Mouse (Mus musculus): ENCODE data around the gene Rhbdl1. TPM values are rescaled to one million over a fixed set of nuclear protein-coding genes. Genes with fewer than 3 reads are reported as not detected.

The Rhbdl1 gene
- polyA plus RNA-seq (2011; ENCODE audit: insufficient read depth, insufficient read length, low read depth, missing spikeins) = not detected in 2 replicates

DNA sequence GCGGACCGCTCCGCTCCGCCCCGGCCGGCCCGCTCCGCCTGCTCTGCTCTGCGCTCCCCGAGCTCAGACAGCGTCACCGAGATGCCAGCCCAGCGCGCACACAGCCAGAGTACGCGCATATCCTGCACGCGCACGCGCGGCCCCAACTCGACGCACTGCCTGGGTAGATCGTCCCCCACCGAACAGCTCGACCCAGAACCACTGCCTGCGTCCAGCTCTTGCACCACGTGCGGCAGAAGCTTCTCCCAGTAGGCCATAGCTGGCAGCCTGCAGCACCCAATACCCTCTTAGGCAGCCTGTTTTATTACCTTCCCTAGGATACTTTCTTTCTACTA, at the start of gene Rhbdl1:
Gene Rhbdl1, minus strand, starts transcription at position 220 of the 335 bp plus-strand sequence.
- Histone ChIP-seq H3K27me3 (ENCODE audit: control insufficient read depth, insufficient read depth, low read length, poor library complexity, severe bottlenecking) (no peaks in the 10 kb centered on the region), H3K4me3 (ENCODE audit: low read depth, low read length) (peak within 1 kb of the TSS; percentile 21), H3K27ac (ENCODE audit: insufficient read depth, low read length) (no peak within 1 kb of the TSS), H3K9me3 (replicated peaks; ENCODE audit: control insufficient read depth, insufficient read depth, low read length, poor library complexity, severe bottlenecking) (no peaks in the 10 kb centered on the region), H3K4me1 (ENCODE audit: control insufficient read depth, insufficient read depth, low read length) (peaks cover 4% of the 10 kb centered on the region), H3K9ac (ENCODE audit: low read depth, poor library complexity, severe bottlenecking) (peak within 1 kb of the TSS; percentile 23; the same call in 1 of the 2 replicates), H3K36me3 (ENCODE audit: control insufficient read depth, insufficient read depth, low read length, poor library complexity, severe bottlenecking) (peaks cover 20% of the 10 kb centered on the region)
- TF ChIP-seq POLR2A (IDR thresholded peaks at IDR 0.05; ENCODE audit: insufficient read depth, low read length) (no peak), CTCF (IDR thresholded peaks at IDR 0.05; ENCODE audit: low read depth, low read length) (no peak), EP300 (IDR thresholded peaks at IDR 0.05; ENCODE audit: insufficient read depth, low read depth, low read length) (no peak)

DNA sequence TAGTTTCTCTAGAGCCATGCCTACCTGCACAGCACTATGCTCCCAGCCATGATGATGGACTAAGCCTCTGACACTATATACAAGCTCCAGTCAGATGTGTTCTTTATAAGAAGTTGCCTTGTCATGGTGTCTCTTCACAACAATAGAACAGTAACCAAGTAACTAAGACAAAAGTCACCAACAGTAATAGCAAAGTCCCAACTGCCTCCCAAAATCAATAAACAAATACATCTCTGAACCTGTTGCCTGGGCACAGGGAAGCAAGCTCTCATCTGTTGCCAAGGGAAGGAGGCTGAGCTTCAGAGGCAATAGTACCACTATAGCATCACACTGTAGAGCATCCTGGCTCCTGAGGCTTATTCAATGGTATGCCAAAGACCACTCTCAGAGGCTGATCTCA, 49.7 kb upstream of the Rhbdl1 start:
- Histone ChIP-seq H3K4me1 (ENCODE audit: control insufficient read depth, insufficient read depth, low read length) (peaks cover under 1% of the 10 kb centered on the region), H3K4me3 (ENCODE audit: low read depth, low read length) (no peak overlapping the region), H3K27me3 (ENCODE audit: control insufficient read depth, insufficient read depth, low read length, poor library complexity, severe bottlenecking) (no peaks in the 10 kb centered on the region), H3K27ac (ENCODE audit: insufficient read depth, low read length) (no peak overlapping the region), H3K9me3 (replicated peaks; ENCODE audit: control insufficient read depth, insufficient read depth, low read length, poor library complexity, severe bottlenecking) (no peaks in the 10 kb centered on the region), H3K36me3 (ENCODE audit: control insufficient read depth, insufficient read depth, low read length, poor library complexity, severe bottlenecking) (peaks cover 8% of the 10 kb centered on the region), H3K9ac (ENCODE audit: low read depth, poor library complexity, severe bottlenecking) (no peak overlapping the region)
- TF ChIP-seq EP300 (IDR thresholded peaks at IDR 0.05; ENCODE audit: insufficient read depth, low read depth, low read length) (no peak), POLR2A (IDR thresholded peaks at IDR 0.05; ENCODE audit: insufficient read depth, low read length) (no peak), CTCF (IDR thresholded peaks at IDR 0.05; ENCODE audit: low read depth, low read length) (no peak)

DNA sequence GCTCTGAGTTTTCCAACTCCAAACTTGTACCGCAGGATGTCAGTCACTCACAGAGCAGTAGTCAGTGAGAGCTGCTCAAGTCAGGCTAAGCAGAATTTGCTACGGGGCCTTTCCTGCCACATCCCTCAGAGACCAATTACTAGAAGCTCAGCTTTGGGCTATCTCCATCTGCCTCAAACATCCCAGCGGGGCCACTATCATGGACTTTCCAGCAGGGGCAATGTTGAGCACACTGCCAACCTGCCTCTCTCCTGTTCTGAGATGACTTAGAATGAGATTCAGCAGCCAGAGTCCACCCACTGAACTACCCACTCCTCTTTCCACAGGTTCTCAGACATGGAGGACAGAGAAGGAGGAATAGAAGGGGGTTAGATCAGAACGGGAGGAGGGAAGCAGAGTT, 48.5 kb upstream of the Rhbdl1 start:
- peaks cover 7% of the 10 kb centered on the region for H3K4me1 ChIP-seq (ENCODE audit: control insufficient read depth, insufficient read depth, low read length)
- no peak overlapping the region for H3K4me3 ChIP-seq (ENCODE audit: low read depth, low read length)
- H3K9ac ChIP-seq (ENCODE audit: low read depth, poor library complexity, severe bottlenecking) = no peak overlapping the region
- peaks cover 8% of the 10 kb centered on the region for H3K36me3 ChIP-seq (ENCODE audit: control insufficient read depth, insufficient read depth, low read length, poor library complexity, severe bottlenecking)
- no peak overlapping the region for H3K27ac ChIP-seq (ENCODE audit: insufficient read depth, low read length)
- no peaks in the 10 kb centered on the region for H3K27me3 ChIP-seq (ENCODE audit: control insufficient read depth, insufficient read depth, low read length, poor library complexity, severe bottlenecking)
- no peak for TF ChIP-seq POLR2A (IDR thresholded peaks at IDR 0.05; ENCODE audit: insufficient read depth, low read length)
- TF ChIP-seq CTCF (IDR thresholded peaks at IDR 0.05; ENCODE audit: low read depth, low read length) = peak; percentile 46
- no peaks in the 10 kb centered on the region for H3K9me3 ChIP-seq (replicated peaks; ENCODE audit: control insufficient read depth, insufficient read depth, low read length, poor library complexity, severe bottlenecking)

DNA sequence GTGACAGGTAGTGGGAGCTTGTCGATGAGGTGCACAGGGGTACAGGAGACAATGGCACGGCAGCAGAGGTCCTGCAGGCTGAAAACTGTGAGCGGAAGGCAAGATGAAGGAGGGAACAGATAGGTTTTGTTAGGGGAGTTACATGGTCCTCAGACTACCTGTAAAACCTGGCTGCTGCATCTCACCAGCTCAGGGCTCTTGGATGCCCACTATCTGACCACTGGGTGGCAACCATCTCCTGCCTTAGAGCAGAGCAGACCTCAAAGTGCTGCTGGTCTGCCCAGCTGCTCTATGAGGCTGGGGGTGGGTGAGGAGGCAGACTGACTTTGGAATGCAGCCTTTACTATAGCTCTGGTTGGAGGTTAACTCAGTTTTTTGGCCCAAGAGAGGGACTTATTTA, 46.7 kb upstream of the Rhbdl1 start:
- Histone ChIP-seq H3K36me3 (ENCODE audit: control insufficient read depth, insufficient read depth, low read length, poor library complexity, severe bottlenecking) (peaks cover 5% of the 10 kb centered on the region; the same call in 1 of the 2 replicates), H3K4me3 (ENCODE audit: low read depth, low read length) (no peak overlapping the region), H3K9ac (ENCODE audit: low read depth, poor library complexity, severe bottlenecking) (no peak overlapping the region), H3K27me3 (ENCODE audit: control insufficient read depth, insufficient read depth, low read length, poor library complexity, severe bottlenecking) (no peaks in the 10 kb centered on the region), H3K9me3 (replicated peaks; ENCODE audit: control insufficient read depth, insufficient read depth, low read length, poor library complexity, severe bottlenecking) (no peaks in the 10 kb centered on the region), H3K4me1 (ENCODE audit: control insufficient read depth, insufficient read depth, low read length) (peaks cover 7% of the 10 kb centered on the region), H3K27ac (ENCODE audit: insufficient read depth, low read length) (no peak overlapping the region)
- no peak for TF ChIP-seq POLR2A (IDR thresholded peaks at IDR 0.05; ENCODE audit: insufficient read depth, low read length)
- TF ChIP-seq EP300 (IDR thresholded peaks at IDR 0.05; ENCODE audit: insufficient read depth, low read depth, low read length) = no peak
- no peak for TF ChIP-seq CTCF (IDR thresholded peaks at IDR 0.05; ENCODE audit: low read depth, low read length)

DNA sequence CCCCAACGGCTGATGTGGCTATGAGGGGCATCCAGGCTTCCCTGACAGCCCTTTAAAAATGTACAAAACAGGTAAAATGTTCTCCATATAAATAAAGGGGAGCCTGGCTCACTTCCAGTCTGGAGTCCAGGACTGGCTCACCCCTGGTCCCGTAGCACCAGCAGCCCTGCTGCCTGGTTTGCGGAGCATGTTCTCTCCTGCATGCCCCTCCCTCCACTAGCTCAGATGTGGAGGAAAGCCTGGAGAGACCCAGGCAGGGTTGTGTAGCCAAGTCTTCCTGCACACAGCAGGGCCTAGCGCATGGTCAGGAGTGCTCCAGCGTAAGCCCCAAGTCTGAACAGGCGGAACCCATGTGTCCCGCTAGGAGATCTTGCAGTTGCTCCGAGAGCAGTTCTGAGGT, 46.2 kb upstream of the Rhbdl1 start:
- peaks cover 5% of the 10 kb centered on the region; the same call in 1 of the 2 replicates for H3K36me3 ChIP-seq (ENCODE audit: control insufficient read depth, insufficient read depth, low read length, poor library complexity, severe bottlenecking)
- H3K9ac ChIP-seq (ENCODE audit: low read depth, poor library complexity, severe bottlenecking) = no peak overlapping the region
- H3K27me3 ChIP-seq (ENCODE audit: control insufficient read depth, insufficient read depth, low read length, poor library complexity, severe bottlenecking) = no peaks in the 10 kb centered on the region
- H3K4me3 ChIP-seq (ENCODE audit: low read depth, low read length) = no peak overlapping the region
- TF ChIP-seq CTCF (IDR thresholded peaks at IDR 0.05; ENCODE audit: low read depth, low read length) (no peak), EP300 (IDR thresholded peaks at IDR 0.05; ENCODE audit: insufficient read depth, low read depth, low read length) (no peak), POLR2A (IDR thresholded peaks at IDR 0.05; ENCODE audit: insufficient read depth, low read length) (no peak)
- H3K27ac ChIP-seq (ENCODE audit: insufficient read depth, low read length) = no peak overlapping the region
- no peaks in the 10 kb centered on the region for H3K9me3 ChIP-seq (replicated peaks; ENCODE audit: control insufficient read depth, insufficient read depth, low read length, poor library complexity, severe bottlenecking)
- H3K4me1 ChIP-seq (ENCODE audit: control insufficient read depth, insufficient read depth, low read length) = peaks cover 7% of the 10 kb centered on the region

DNA sequence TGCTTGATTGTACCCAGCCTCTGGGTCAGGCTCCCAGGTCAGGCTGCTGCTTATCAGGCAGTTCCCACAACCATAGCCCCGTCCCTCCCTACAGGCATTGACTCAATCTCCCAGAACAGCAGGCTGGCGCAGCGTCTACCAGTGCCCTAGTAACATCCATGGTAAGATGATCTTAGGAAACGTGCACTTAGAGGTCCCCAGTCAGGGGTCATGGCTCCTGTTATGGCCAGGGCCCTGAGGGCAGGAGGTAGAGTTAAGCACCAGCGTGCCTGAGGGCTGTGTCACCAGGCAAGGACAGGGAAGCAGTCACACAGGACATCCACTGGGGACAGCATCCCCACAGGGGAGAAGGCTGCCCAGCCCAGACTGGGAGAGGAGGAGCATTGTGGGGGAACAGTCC, 45.2 kb upstream of the Rhbdl1 start:
- TF ChIP-seq POLR2A (IDR thresholded peaks at IDR 0.05; ENCODE audit: insufficient read depth, low read length) = no peak
- TF ChIP-seq EP300 (IDR thresholded peaks at IDR 0.05; ENCODE audit: insufficient read depth, low read depth, low read length) = no peak
- TF ChIP-seq CTCF (IDR thresholded peaks at IDR 0.05; ENCODE audit: low read depth, low read length) = no peak
- H3K36me3 ChIP-seq (ENCODE audit: control insufficient read depth, insufficient read depth, low read length, poor library complexity, severe bottlenecking) = peaks cover 5% of the 10 kb centered on the region; the same call in 1 of the 2 replicates
- no peaks in the 10 kb centered on the region for H3K9me3 ChIP-seq (replicated peaks; ENCODE audit: control insufficient read depth, insufficient read depth, low read length, poor library complexity, severe bottlenecking)
- no peaks in the 10 kb centered on the region for H3K27me3 ChIP-seq (ENCODE audit: control insufficient read depth, insufficient read depth, low read length, poor library complexity, severe bottlenecking)
- H3K9ac ChIP-seq (ENCODE audit: low read depth, poor library complexity, severe bottlenecking) = no peak overlapping the region
- H3K4me3 ChIP-seq (ENCODE audit: low read depth, low read length) = no peak overlapping the region
- peaks cover 7% of the 10 kb centered on the region for H3K4me1 ChIP-seq (ENCODE audit: control insufficient read depth, insufficient read depth, low read length)
- no peak overlapping the region for H3K27ac ChIP-seq (ENCODE audit: insufficient read depth, low read length)

Measured in ES-Bruce4 (cell line).